Mouse (Mus musculus) megakaryocyte, embryonic 14.5 days (primary cell): Measurements from ENCODE around the gene Rbm4.

Experiments
- FLI1 ChIP-seq: IDR thresholded peaks from 2 replicates; pipeline ENCODE4 v1.6.1; 2012; ENCODE audit warnings: low read length, inconsistent platforms, mixed read lengths
- GATA1 ChIP-seq: IDR thresholded peaks from 3 replicates; pipeline ENCODE4 v1.6.1; 2012; ENCODE audit warnings: mixed read lengths, low read length, inconsistent platforms, borderline replicate concordance

- TF ChIP-seq GATA1 (no peak), FLI1 (no peak)
Observed at GRCm38 (mm10) chr19:4829156-4829555, 35.5 kb upstream of the Rbm4 start.
